Mouse (Mus musculus) layer of hippocampus, adult 9-10 months (tissue): ENCODE results near the gene Wdr86.
A peak's percentile ranks its signal among the peaks of the same experiment; 100 is the strongest.

Source experiments
- DNase-seq: peaks from one replicate; pipeline ENCODE4 v3.0.0; 2022; ENCODE audit warnings: low spot score

The Wdr86 gene

GRCm38 (mm10) chr5:24684578-24685365 lies 45.8 kb downstream of the Wdr86 start:
- peak; percentile 52 for DNase-seq

GRCm38 (mm10) chr5:24681436-24681835 lies 49.1 kb downstream of the Wdr86 start:
- DNase-seq = no peak

GRCm38 (mm10) chr5:24674238-24674637 lies 56.3 kb downstream of the Wdr86 start:
- peak; percentile 93 for DNase-seq
